Mouse (Mus musculus): ENCODE results near the gene Psmd4. TPM values are rescaled to one million over a fixed set of nuclear protein-coding genes. Genes with fewer than 3 reads are reported as not detected.
A peak's percentile ranks its signal among the peaks of the same experiment; 100 is the strongest.
"Not testable (repeated sequence)": the region's sequence is repeated elsewhere in the genome, so short reads cannot be mapped to it uniquely, and the experiment has no call there.

Psmd4 gene
- total RNA-seq, 1 experiment from 2014 or later = 233 TPM

DNA sequence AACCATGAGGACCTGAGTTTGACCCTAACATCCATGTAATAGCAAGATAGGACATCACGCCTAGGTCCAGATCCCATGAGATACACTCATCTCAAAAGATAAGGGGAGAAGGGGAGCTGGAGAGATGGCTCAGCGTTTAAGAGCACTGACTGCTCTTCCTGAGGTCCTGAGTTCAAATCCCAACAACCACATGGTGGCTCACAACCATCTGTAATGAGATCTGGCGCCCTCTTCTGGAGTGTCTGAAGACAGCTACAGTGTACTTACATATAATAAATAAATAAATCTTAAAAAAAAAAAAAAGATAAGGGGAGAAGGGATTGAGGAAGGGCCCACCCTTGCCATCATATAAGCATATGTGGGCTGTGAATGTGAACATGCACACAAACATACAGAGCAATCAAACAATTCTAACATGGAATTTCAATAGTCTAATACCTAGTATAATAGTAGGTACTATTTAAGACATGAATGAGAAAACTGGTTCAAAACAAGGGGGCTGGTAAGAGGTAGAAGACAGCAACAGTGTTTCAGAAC lies 13.1 kb downstream of the Psmd4 start:
- ATAC-seq (replicated peaks in 1 of 2; ENCODE audit: insufficient read depth in 1 of 2, low FRiP score in 2 of 2, low TSS enrichment in 1 of 2, low read depth in 1 of 2, poor library complexity in 2 of 2, severe bottlenecking in 2 of 2) = not testable (repeated sequence)

DNA sequence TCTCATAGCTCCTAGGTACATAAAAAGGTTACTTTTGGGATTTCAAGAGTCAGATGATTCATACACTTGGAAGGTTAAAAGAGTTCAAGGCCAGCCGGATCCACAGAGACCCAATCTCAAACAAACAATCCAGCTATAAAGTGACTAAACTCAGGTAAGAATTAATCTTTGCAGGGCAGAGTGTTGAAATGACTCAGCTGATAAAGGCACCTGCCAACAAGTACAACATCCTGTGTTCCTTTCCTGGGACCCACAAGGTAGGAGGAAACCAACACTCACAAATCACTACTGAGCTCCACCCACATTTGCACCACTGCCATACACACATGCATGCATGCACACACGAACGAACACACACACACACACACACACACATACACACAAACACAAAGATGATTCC lies 13.8 kb downstream of the Psmd4 start:
- no peak for ATAC-seq (replicated peaks in 1 of 2; ENCODE audit: insufficient read depth in 1 of 2, low FRiP score in 2 of 2, low TSS enrichment in 1 of 2, low read depth in 1 of 2, poor library complexity in 2 of 2, severe bottlenecking in 2 of 2)

DNA sequence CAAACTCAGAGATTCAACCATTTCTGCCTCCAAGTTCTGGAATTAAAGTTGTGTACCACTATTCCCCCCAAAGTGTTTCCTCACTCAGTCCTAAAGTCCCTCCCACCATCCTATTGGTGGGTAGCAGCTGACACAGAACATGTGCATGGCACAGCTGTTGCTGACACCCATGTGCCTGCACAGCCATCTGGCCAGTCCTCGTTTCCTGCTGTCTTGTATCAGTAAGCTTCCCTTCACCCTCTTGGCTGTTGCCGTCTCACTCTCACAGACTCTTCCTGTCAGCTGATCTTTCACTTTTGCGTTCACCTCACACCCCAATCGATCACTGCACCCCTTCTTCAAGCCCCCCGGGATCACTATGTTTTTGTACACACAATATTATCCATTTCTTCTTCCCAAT lies 14.7 kb downstream of the Psmd4 start:
- peak; percentile 58 to 85 for ATAC-seq (replicated peaks in 1 of 2; ENCODE audit: insufficient read depth in 1 of 2, low FRiP score in 2 of 2, low TSS enrichment in 1 of 2, low read depth in 1 of 2, poor library complexity in 2 of 2, severe bottlenecking in 2 of 2)

DNA sequence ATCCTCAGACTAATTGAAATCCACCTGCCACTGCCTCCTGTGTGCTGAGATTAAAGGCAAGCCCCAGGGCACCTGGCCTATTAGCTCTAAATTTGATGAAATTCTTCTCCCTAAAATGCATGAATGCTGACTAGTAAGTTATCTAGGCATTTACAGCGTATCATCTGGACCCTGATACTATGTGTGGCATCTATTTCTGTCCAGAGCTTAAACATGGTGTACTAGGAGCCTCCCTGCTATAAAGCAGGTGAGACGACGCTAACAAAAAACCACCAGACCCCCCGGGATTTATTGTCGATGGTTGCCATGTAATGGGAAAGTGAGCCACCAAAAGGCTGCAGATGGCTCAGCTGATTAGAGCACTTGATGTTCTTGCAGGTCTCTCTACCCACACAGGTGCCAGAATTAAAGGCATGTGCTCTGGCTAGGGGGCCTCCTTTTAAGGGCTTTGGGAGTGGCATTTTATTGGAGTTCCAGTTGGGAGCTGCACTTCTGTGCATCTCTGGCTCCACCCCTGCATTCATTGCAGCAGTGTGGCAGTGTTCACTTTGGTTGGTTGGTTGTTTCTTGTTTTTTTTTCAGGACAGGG lies 15.3 kb downstream of the Psmd4 start:
- ATAC-seq (replicated peaks in 1 of 2; ENCODE audit: insufficient read depth in 1 of 2, low FRiP score in 2 of 2, low TSS enrichment in 1 of 2, low read depth in 1 of 2, poor library complexity in 2 of 2, severe bottlenecking in 2 of 2) = no peak

DNA sequence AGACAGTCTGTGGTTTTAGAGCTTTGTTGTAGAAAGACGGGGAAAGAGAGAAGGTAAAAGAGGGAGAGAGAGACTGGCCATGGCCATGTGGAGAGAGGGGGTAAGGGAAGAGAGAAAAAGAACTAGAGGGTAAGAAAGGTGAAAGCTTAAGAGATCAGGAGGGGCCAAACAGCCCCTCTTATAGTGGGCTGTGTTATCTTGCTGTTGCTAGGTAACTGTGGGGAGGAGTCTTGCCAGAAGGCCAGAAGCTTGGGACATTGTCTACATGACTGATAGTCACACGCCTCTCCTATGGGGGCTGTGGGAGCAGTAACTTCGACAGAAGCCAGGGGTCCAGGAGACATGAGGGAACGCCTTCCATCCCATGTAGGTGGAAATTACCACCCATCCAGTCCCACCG lies 17.2 kb downstream of the Psmd4 start:
- ATAC-seq (replicated peaks in 1 of 2; ENCODE audit: insufficient read depth in 1 of 2, low FRiP score in 2 of 2, low TSS enrichment in 1 of 2, low read depth in 1 of 2, poor library complexity in 2 of 2, severe bottlenecking in 2 of 2) = no peak

DNA sequence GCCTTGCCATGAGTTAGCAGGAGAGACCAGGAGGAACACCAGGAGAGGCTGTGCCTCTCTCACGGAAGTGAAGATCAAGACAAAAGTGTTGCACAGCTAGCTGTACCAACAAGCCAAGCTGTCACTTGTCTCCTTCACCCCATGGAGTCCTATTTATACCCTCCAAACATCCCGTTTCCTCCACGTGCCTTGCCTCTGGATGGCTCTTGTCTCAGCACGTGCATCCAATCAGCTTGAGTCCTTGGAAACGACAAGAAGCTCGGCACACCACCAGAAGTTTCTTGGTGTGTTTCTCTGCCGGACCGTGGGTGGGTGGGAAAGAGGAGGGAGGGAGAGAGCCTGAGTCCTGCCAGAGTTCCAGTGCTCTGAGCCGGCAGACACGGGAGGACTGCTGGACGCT lies 17.9 kb downstream of the Psmd4 start:
- no peak for ATAC-seq (replicated peaks in 1 of 2; ENCODE audit: insufficient read depth in 1 of 2, low FRiP score in 2 of 2, low TSS enrichment in 1 of 2, low read depth in 1 of 2, poor library complexity in 2 of 2, severe bottlenecking in 2 of 2)

DNA sequence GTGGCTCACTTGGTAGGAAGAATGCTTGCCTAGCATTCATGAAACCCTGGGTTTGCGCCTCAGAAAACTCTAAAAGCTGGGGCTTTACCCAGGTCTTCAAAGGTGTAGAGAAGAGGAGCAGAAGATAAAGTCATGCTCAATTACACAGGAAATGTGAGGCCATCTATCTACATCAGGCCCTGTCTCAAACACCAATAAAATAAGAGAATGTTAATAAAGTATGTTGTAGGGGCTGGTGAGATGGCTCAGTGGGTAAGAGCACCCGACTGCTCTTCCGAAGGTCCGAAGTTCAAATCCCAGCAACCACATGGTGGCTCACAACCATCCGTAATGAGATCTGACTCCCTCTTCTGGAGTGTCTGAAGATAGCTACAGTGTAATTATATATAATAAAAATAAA lies 21.5 kb downstream of the Psmd4 start:
- not testable (repeated sequence) for ATAC-seq (replicated peaks in 1 of 2; ENCODE audit: insufficient read depth in 1 of 2, low FRiP score in 2 of 2, low TSS enrichment in 1 of 2, low read depth in 1 of 2, poor library complexity in 2 of 2, severe bottlenecking in 2 of 2)

DNA sequence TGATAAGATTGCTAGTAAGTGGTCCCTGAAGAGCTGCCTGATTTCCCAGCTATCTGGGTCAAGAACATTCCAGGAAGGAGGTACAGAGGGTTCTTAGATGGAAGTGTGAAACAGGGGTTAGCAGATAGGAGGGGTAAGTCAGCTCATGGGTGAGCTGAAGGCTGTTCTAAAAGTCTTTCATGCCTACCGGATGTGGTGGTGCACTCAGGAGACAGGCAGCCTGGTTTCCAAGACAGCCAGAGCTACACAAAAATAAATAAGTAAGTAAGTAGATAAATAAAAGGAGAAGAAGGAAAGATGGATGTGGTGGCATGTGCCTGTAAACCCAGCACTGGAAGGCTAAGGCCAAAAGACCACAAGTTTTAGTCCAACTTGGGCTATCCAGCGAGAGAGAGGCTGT lies 23.7 kb downstream of the Psmd4 start:
- no peak for ATAC-seq (replicated peaks in 1 of 2; ENCODE audit: insufficient read depth in 1 of 2, low FRiP score in 2 of 2, low TSS enrichment in 1 of 2, low read depth in 1 of 2, poor library complexity in 2 of 2, severe bottlenecking in 2 of 2)

DNA sequence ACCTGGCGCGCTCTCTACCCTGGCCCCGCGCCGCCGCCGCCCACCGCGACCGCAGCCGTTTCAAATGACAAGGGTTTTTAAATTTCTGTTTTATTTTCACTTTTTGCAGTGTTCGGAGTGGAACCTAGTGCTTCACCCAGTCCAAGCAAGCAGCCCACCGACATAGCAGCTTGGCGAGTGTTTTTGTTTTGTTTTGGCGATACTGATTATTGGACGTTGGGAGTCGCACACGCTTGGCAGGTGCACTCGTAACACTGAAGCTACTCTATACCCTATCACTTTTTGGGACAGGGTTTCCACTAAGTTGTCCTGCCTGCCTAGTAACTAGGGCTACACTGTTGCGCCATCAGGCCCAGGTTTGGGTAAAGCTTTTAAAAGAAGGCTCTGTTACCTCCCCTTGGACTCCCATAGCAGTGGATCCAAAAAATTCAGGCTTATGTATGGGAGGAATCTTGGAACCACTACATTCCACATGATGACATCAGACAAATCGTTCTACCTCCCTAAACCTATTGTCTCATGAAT lies 25.8 kb downstream of the Psmd4 start:
- ATAC-seq (replicated peaks in 1 of 2; ENCODE audit: insufficient read depth in 1 of 2, low FRiP score in 2 of 2, low TSS enrichment in 1 of 2, low read depth in 1 of 2, poor library complexity in 2 of 2, severe bottlenecking in 2 of 2) = no peak

DNA sequence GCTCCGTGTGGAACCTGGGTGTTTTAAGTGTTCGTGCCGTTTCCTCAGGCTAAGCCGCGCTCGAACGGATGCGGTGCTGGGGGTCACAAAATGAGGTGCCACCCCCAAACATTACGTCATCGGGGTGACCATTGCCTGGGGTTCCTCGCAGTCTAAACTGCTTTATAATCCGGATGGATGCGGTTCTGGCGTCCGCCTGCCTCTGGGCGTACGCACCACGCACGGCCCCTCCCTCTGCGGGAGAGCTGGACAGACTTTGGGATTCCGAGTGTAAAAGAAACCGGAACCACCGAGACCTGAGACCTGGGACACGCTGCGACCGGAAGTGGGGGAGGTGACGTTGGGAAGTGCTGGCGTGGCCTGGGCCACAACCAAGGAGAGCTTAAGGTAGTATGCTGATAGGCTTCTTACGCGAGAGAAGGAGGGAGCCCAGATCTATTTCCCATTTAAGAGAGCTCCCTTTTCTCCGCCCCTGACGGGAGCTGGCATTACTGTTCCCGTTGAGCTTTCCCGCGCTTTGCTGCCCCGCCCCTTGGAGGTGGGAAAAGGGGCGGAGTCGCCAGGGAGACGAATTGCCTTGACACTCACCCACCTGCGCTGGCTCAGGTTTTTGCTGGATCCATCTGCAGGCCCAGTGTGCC lies 26.4 kb downstream of the Psmd4 start:
- peak; percentile 60 to 64 for ATAC-seq (replicated peaks in 1 of 2; ENCODE audit: insufficient read depth in 1 of 2, low FRiP score in 2 of 2, low TSS enrichment in 1 of 2, low read depth in 1 of 2, poor library complexity in 2 of 2, severe bottlenecking in 2 of 2)

DNA sequence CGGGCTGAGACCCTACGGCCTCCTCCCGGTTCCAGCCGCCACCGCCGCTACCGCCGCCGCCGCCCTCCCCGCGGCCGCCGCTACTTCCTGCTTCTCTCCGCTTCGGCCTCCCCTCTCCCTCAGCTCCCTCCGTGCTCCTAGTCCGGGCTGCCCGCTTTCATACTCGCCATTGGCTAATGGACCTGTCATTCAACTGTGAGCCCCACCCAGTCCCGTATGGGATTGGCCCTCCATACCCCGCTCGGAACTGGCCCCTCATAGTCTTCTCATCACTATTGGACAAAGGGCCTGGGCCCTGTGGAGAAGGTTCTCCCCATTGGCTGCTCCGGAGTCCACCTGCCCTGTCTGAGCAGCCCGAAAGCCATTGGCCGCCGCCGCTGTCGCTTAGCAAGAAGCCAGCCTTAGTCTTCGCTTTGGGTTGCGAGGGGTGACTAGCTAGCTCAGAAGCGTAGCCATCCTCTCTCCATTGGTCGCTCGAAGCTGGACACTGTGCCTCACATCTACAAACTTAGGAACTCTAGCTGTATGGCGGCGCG lies 27.0 kb downstream of the Psmd4 start, which contains the start of gene Zfp687:
Gene Zfp687, minus strand, starts transcription at position 112 of the 536 bp plus-strand sequence.
- ATAC-seq (replicated peaks in 1 of 2; ENCODE audit: insufficient read depth in 1 of 2, low FRiP score in 2 of 2, low TSS enrichment in 1 of 2, low read depth in 1 of 2, poor library complexity in 2 of 2, severe bottlenecking in 2 of 2) = peak; percentile 83 to 91

DNA sequence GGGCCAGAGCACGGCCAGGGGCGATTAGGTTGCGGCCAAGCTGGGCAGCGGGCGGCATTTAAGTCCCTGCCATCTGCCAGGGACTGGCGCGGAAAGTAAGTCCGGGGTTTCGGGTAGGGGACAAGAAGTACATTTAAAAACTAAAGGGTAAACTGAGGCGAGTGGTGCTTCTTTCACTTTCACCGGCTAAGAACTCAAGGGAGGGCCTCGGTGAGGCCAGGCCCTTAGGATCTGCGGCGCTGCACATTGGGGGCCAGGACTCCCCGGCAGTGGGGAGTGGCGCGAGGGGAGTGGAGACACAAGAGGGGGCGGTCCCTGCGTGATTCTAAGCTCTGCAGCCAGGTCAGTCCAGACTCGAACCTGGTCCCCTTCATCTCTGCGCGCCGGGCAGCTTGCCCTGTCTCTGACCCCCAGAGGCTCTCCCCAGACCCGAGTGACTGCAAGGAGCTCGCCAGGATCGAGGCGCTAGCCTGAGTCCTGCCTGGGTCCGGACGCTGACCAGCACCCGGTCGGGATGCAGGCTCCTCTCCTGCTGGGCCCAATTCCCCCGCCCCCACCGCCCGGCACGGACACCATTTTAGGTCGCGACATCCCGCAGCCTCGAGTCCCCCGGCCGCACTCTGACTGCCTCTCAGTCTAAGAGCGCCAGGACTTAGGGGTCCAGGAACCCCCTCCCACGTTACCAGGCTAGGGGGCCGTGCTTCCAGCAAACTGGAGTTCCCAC lies 27.8 kb downstream of the Psmd4 start:
- ATAC-seq (replicated peaks in 1 of 2; ENCODE audit: insufficient read depth in 1 of 2, low FRiP score in 2 of 2, low TSS enrichment in 1 of 2, low read depth in 1 of 2, poor library complexity in 2 of 2, severe bottlenecking in 2 of 2) = no peak

DNA sequence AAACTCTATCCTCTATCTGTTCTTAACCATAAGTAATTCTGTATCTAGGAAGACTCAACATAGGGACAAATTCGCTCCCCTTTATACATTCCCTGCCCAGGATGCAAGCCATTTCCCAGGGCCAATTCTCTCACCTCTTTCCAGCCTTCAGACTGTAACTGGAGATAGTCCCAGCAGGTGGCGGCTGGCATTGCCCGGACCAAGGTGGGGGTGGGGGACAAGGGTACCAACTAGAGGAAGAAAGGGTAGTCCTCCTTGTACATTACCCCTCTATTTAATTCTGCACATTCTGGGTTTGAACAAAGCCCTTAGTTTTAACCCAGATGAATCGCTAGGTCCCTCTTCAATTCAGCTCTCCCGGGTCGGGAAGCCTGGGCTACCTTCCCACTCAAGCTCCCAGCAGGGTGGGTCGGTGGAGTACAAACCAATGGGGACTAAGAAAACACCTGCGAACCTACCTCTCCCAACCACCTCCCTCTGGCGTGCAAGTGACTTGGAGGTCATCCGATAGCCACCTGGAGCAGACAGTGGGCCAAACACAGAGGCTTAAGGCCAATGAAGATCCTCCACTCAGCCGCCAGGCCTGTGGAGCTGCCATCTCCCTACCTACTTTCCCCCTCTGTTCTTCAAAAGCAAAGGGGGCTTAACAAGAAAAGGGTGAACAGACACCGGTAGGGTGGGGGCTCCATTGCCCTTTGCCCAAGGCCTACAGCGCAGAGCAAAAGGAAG lies 28.6 kb downstream of the Psmd4 start:
- no peak for ATAC-seq (replicated peaks in 1 of 2; ENCODE audit: insufficient read depth in 1 of 2, low FRiP score in 2 of 2, low TSS enrichment in 1 of 2, low read depth in 1 of 2, poor library complexity in 2 of 2, severe bottlenecking in 2 of 2)

DNA sequence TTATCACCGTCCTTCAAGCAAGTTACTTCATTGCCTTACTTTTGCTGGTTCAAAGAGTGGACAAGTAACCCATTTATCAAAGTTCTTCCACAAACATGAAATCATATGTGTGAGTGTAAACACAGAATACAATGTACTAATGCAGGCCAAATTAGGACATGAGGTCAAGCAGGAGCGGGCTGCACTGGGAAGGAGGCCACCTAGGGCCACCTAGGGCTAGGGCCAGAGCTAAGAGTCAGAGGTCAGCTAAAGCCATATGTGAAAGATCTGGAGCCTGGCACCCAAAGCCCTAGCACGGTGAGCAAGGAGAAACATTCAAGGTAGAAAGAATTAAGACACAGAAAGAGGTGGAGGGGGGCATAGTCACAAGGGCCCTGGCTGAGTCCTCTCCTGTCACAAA lies 29.4 kb downstream of the Psmd4 start:
- ATAC-seq (replicated peaks in 1 of 2; ENCODE audit: insufficient read depth in 1 of 2, low FRiP score in 2 of 2, low TSS enrichment in 1 of 2, low read depth in 1 of 2, poor library complexity in 2 of 2, severe bottlenecking in 2 of 2) = no peak

DNA sequence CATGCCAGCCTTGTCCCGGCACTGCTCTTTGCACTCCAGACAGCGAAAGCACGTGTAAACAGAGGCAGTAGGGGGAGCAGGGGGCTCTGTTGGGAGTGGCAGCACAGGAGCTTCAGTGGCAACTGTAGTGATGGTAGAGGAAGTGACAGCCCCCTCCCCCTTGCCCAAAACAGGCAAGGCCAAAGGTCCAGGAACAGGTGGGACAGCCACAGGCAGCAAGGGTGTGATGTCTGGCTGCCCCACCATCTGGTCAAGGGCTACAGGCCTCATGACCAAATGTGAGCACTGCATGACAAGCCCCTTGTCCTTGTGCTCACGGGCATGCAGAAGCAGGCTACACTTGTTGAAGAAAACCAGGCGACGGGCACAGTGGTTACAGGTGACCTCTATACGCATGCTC lies 32.0 kb downstream of the Psmd4 start:
- no peak for ATAC-seq (replicated peaks in 1 of 2; ENCODE audit: insufficient read depth in 1 of 2, low FRiP score in 2 of 2, low TSS enrichment in 1 of 2, low read depth in 1 of 2, poor library complexity in 2 of 2, severe bottlenecking in 2 of 2)

DNA sequence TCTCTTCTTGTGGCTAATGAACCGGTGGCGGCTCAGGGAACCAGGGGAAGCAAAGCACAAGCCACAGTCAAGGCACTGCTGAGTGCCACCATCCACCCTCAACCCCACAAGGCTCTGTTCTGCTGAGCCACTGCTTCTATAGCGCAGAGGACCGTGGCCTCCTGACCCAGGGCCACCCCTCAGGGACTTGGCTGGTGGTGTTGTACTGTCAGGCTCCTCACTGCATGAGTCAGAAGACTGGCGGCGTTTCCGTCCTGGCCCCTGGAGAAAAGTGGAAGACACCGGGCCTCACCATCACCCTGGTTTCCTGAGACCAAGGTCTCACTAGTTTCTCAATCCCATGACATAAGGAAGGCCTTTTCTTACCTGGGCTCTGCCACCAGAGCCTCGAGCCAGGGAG lies 34.7 kb downstream of the Psmd4 start:
- no peak for ATAC-seq (replicated peaks in 1 of 2; ENCODE audit: insufficient read depth in 1 of 2, low FRiP score in 2 of 2, low TSS enrichment in 1 of 2, low read depth in 1 of 2, poor library complexity in 2 of 2, severe bottlenecking in 2 of 2)

DNA sequence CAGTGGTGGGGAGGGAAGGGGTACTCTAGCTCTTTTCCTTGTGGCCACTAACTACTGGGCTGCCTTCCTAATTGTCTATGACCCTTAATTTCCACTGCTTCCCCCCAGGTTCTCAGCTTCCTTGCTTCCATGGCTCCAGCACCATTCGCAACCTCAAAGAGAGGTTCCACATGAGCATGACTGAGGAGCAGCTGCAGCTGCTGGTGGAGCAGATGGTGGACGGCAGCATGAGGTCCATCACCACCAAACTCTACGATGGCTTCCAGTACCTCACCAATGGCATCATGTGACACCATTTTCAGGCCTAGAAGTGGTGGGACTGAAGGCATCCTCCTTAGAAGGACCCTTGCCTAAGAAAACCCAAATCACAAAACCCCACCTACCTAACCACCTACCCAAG lies 36.8 kb downstream of the Psmd4 start:
- ATAC-seq (replicated peaks in 1 of 2; ENCODE audit: insufficient read depth in 1 of 2, low FRiP score in 2 of 2, low TSS enrichment in 1 of 2, low read depth in 1 of 2, poor library complexity in 2 of 2, severe bottlenecking in 2 of 2) = no peak

All from hematopoietic stem cell, adult 5-6 weeks (primary cell).